Mouse (Mus musculus): Measurements from ENCODE around the gene Dclk1.

- TF ChIP-seq CTCF (IDR thresholded peaks at IDR 0.05; ENCODE audit: low read depth) (peak; percentile 62), EP300 (optimal IDR thresholded peaks at IDR 0.05) (no peak)
Measured at GRCm38 (mm10) chr3:55242422-55243055, 375 bp downstream of the Dclk1 start.
